Mouse (Mus musculus) intestine, embryonic 16.5 days (tissue): ENCODE results near the gene Shank2. TPM values are rescaled to one million over a fixed set of nuclear protein-coding genes. Genes with fewer than 3 reads are reported as not detected.

ENCODE experiments used
- ATAC-seq: fragments of 200-750 bp; cut with Nextera tagmentation; 2 replicates; pipeline ENCODE4 v1.8.0; 2017; ENCODE audit warnings: moderate TSS enrichment, moderate library complexity
- H3K27ac ChIP-seq: fragments of 300-500 bp; sonication (generic); 2 replicates; pipeline ENCODE4 v1.5.1; 2014; ENCODE audit warnings: mild to moderate bottlenecking, low read length
- H3K27me3 ChIP-seq: fragments of 300-500 bp; sonication (generic); replicated peaks from 2 replicates; pipeline ENCODE4 v1.6.1; 2014; ENCODE audit warnings: low read length, control low read depth, mixed read lengths; ENCODE audit not compliant: control insufficient read depth, insufficient read depth
- H3K36me3 ChIP-seq: fragments of 300-500 bp; sonication (generic); 2 replicates; pipeline ENCODE4 v1.6.1; 2014; ENCODE audit warnings: low read length, control low read depth; ENCODE audit not compliant: control insufficient read depth, insufficient read depth
- H3K4me1 ChIP-seq: fragments of 300-500 bp; sonication (generic); 2 replicates; pipeline ENCODE4 v1.6.1; 2014; ENCODE audit warnings: low read length, control low read depth, mixed read lengths; ENCODE audit not compliant: control insufficient read depth, insufficient read depth
- H3K4me2 ChIP-seq: fragments of 300-500 bp; sonication (generic); 2 replicates; pipeline ENCODE4 v1.6.1; 2014; ENCODE audit warnings: low read depth, low read length, control low read depth
- H3K4me3 ChIP-seq: fragments of 300-500 bp; sonication (generic); 2 replicates; pipeline ENCODE4 v1.5.1; 2014; ENCODE audit warnings: mild to moderate bottlenecking, low read length
- H3K9ac ChIP-seq: fragments of 300-500 bp; sonication (generic); 2 replicates; pipeline ENCODE4 v1.6.1; 2014; ENCODE audit warnings: low read depth, low read length
- H3K9me3 ChIP-seq: fragments of 300-500 bp; sonication (generic); 2 replicates; pipeline ENCODE4 v1.6.1; 2016; ENCODE audit warnings: low read length, control low read depth; ENCODE audit not compliant: control insufficient read depth
- WGBS: fragments of 180-500 bp; shearing (Covaris S2); extraction: QIAGEN DNeasy Blood & Tissue Kit; methylation state at CpG from one replicate; pipeline ENCODE4 v1.1.7; 2014; 5-methylcytosine and 5-hydroxymethylcytosine counted together
- microRNA-seq: library from miRNA; unstranded; fragments of <30 nt; microRNA quantifications from one replicate; pipeline ENCODE4, GENCODE M21; 2016
- polyA plus RNA-seq: library from polyadenylated mRNA; unstranded; fragments of >200 nt; fragmentation: Nextera tagmentation; extraction: Ambion mirVana; gene quantifications from 2 replicates; pipeline ENCODE4 v1.2.1, GENCODE M21; 2015

The Shank2 gene
- polyA plus RNA-seq, 1 experiment from 2014 or later = 1.0 TPM

DNA sequence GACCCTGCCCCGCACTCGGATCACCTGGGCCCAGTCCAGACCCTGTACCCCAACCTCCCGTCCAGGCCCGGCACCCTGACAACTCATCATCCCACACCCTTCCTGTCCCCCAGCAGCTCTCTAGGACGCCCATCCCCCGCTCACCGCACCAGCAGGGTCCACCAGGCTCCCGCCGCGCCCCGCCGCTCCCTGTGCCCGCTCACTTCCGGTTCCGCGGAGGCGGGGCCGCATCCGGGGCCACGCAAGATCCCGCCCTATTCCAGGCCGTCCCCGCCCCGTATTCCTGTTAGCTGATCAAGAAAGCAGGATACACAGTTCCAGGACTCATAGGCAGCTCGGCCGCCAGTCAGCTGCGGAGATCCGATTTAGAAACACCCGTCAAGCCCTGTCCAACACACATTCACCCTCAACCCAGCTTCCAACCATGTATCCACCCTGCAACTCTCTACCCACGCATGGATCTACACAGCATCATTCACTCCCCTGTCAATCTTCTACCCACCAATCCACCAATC is 468.9 kb downstream of the Shank2 start, which contains the start of gene Cttn:
Cttn (minus strand) TSS at position 465 of the 515 bp plus-strand sequence.
- H3K9me3 ChIP-seq = no peaks in the 10 kb centered on the region
- peaks cover 23% of the 10 kb centered on the region for H3K4me1 ChIP-seq
- peak within 1 kb of the TSS; percentile 94 for H3K9ac ChIP-seq
- H3K4me3 ChIP-seq = peak within 1 kb of the TSS; percentile 78
- peak; percentile 96 for ATAC-seq
- WGBS = under 1% methylated on average over 30 of the region's 30 CpGs
- H3K27ac ChIP-seq = peak within 1 kb of the TSS; percentile 87
- H3K36me3 ChIP-seq = peaks cover 6% of the 10 kb centered on the region; the same call in 1 of the 2 replicates
- peak within 1 kb of the TSS; percentile 81 for H3K4me2 ChIP-seq
- H3K27me3 ChIP-seq = no peaks in the 10 kb centered on the region

DNA sequence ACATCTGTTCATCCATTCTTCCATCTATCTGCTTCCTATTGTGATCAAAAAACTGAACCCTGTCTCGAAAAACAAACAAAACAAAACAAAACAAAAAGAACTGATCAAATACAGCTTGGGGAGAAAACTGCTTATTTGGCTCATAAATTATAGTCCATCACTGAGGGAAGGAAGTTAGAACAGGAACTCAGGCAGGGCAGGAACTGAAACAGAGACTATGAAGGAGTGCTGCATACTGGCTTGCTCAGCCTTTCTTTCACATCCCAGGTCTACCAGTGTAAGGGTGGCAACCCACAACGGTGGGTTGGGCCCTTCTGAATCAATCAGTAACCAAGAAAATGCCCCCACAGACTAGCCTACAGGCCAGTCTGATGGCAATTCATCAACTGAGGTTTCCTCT is 469.4 kb downstream of the Shank2 start:
- Histone ChIP-seq H3K27ac (peak overlapping the region; percentile 87), H3K36me3 (0 out of 2 replicates have a peak, but pooled peaks cover 3% of the 10 kb centered on the region), H3K4me1 (peaks cover 23% of the 10 kb centered on the region), H3K9me3 (no peaks in the 10 kb centered on the region), H3K4me2 (peak overlapping the region; percentile 81), H3K9ac (peak overlapping the region; percentile 94), H3K27me3 (no peaks in the 10 kb centered on the region), H3K4me3 (peak overlapping the region; percentile 78)
- ATAC-seq = no peak
- 66% methylated on average over 2 of the region's 2 CpGs for WGBS

DNA sequence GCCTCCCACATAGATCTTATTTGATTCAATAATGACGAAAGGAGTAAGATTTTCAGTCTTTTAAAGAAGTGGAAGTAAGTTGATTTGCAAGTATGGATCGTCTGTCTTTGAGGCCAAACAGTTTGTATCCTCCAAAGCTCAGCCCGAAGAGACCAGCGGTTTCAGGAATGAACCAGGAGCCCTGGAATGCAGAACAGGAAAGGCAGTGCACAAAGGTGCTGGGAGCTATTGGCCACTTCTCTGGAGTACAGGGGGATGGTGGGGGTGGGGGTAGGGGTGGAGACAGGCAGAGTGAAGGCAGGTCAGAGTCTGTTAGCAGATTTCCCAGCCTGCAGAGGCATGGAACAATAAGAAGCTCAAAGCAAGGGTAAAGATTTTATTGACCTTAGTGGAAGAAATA is 471.8 kb downstream of the Shank2 start:
- 43% methylated on average over 4 of the region's 4 CpGs for WGBS
- H3K27me3 ChIP-seq = no peaks in the 10 kb centered on the region
- peaks cover 19% of the 10 kb centered on the region for H3K4me1 ChIP-seq
- ATAC-seq = no peak
- no peak overlapping the region for H3K4me3 ChIP-seq
- no peaks in the 10 kb centered on the region for H3K9me3 ChIP-seq
- no peak overlapping the region for H3K27ac ChIP-seq
- H3K4me2 ChIP-seq = no peak overlapping the region
- H3K9ac ChIP-seq = no peak overlapping the region
- 0 out of 2 replicates have a peak, but pooled peaks cover 3% of the 10 kb centered on the region for H3K36me3 ChIP-seq

Small RNA genes within 50 kb of the gene (microRNA-seq; reads per million reads assigned to microRNA genes)
- 28.5 reads per million, percentile 34 among the genes with 10 or more reads in this experiment for gene Mir3105

Other genes starting within 250 kb of the Shank2 start
- 26.4 and 29.0 TPM in 2 replicates for gene Osbpl5, start 244.9 kb upstream of the Shank2 start, polyA plus RNA-seq
- gene Mrgprg, start 234.9 kb upstream of the Shank2 start, polyA plus RNA-seq = not detected in 2 replicates
- gene Mrgpre, start 217.4 kb upstream of the Shank2 start, polyA plus RNA-seq = 1.4 and 1.5 TPM in 2 replicates
- 25.4 and 29.4 TPM in 2 replicates for gene Nadsyn1, start 179.1 kb upstream of the Shank2 start, polyA plus RNA-seq
- gene Dhcr7, start 178.8 kb upstream of the Shank2 start, polyA plus RNA-seq = 98.0 and 105 TPM in 2 replicates
- not detected in 2 replicates for gene Gm498, start 135.1 kb upstream of the Shank2 start, polyA plus RNA-seq